Mouse (Mus musculus): ENCODE data around the gene Asxl1.

- TF ChIP-seq CTCF (IDR thresholded peaks at IDR 0.05; ENCODE audit: low read depth, low read length) (no peak), POLR2A (IDR thresholded peaks at IDR 0.05; ENCODE audit: borderline replicate concordance, low read depth, low read length) (no peak)
Measured at GRCm38 (mm10) chr2:153305240-153305639, 40.4 kb upstream of the Asxl1 start.

All from bone marrow macrophage, adult 2 months (primary cell).